Mouse (Mus musculus) cerebellum, adult 2 months (tissue): ENCODE measurements at regions not wholly inside any gene's neighbourhood (a gene's known extent, or its start where the extent isn't known, plus 50 kb on each side); places are given as distances from the start of the nearest gene placed in this dataset.

Source experiments
- CTCF ChIP-seq: fragments of 200-500 bp; IDR thresholded peaks from 2 replicates; pipeline ENCODE4 v1.5.1; 2011; ENCODE audit warnings: low read depth, mild to moderate bottlenecking, control low read depth, low read length, moderate library complexity, borderline replicate concordance; ENCODE audit not compliant: insufficient read depth
- POLR2A ChIP-seq: fragments of 200-500 bp; IDR thresholded peaks from 2 replicates; pipeline ENCODE4 v1.6.1; 2011; ENCODE audit warnings: low read length, control low read depth, borderline replicate concordance; ENCODE audit not compliant: insufficient read depth

- TF ChIP-seq POLR2A (no peak), CTCF (no peak)
Measured at GRCm38 (mm10) chr9:52591188-52591587, 88.4 kb downstream of the AI593442 start.
